Mouse (Mus musculus) forebrain, postnatal 0 days (tissue): ENCODE measurements around the gene Prdm2. TPM values are rescaled to one million over a fixed set of nuclear protein-coding genes. Genes with fewer than 3 reads are reported as not detected.

Experiments used
- ATAC-seq: fragments of 200-750 bp; cut with Nextera tagmentation; 2 replicates; pipeline ENCODE4 v1.8.0; 2017; ENCODE audit warnings: mild to moderate bottlenecking, moderate library complexity
- DNase-seq: peaks from one replicate; pipeline ENCODE4 v3.0.0-alpha.2; 2015
- H3K27ac ChIP-seq: fragments of 300-500 bp; sonication (generic); 2 replicates; pipeline ENCODE4 v1.5.1; 2014; ENCODE audit warnings: low read depth, mild to moderate bottlenecking, antibody characterized with exemption, low read length, moderate library complexity, mixed read lengths
- H3K27me3 ChIP-seq: fragments of 300-500 bp; sonication (generic); 2 replicates; pipeline ENCODE4 v1.6.1; 2014; ENCODE audit warnings: mild to moderate bottlenecking, low read length, mixed read lengths; ENCODE audit not compliant: insufficient read depth
- H3K36me3 ChIP-seq: fragments of 300-500 bp; sonication (generic); 2 replicates; pipeline ENCODE4 v1.6.1; 2014; ENCODE audit warnings: mild to moderate bottlenecking, moderate library complexity; ENCODE audit not compliant: insufficient read depth
- H3K4me1 ChIP-seq: fragments of 300-500 bp; sonication (generic); 2 replicates; pipeline ENCODE4 v1.6.1; 2014; ENCODE audit warnings: antibody characterized with exemption; ENCODE audit not compliant: insufficient read depth
- H3K4me2 ChIP-seq: fragments of 300-500 bp; sonication (generic); 2 replicates; pipeline ENCODE4 v1.6.1; 2014; ENCODE audit warnings: low read depth, mild to moderate bottlenecking, moderate library complexity
- H3K4me3 ChIP-seq: fragments of 300-500 bp; sonication (generic); 2 replicates; pipeline ENCODE4 v1.5.1; 2014; ENCODE audit warnings: low read depth, low read length, mixed read lengths
- H3K9ac ChIP-seq: fragments of 300-500 bp; sonication (generic); 2 replicates; pipeline ENCODE4 v1.6.1; 2014; ENCODE audit warnings: mild to moderate bottlenecking
- H3K9me3 ChIP-seq: fragments of 300-500 bp; sonication (generic); 2 replicates; pipeline ENCODE4 v1.6.1; 2016; ENCODE audit warnings: low read length
- CTCF ChIP-seq: sonication (generic); IDR thresholded peaks from 2 replicates; pipeline ENCODE4 v1.5.1; 2016; ENCODE audit warnings: antibody characterized with exemption, control low read depth, low read depth
- WGBS: fragments of 180-500 bp; shearing (Covaris S2); extraction: QIAGEN DNeasy Blood & Tissue Kit; methylation state at CpG from one replicate; pipeline ENCODE4 v1.1.7; 2014; 5-methylcytosine and 5-hydroxymethylcytosine counted together
- polyA plus RNA-seq: library from polyadenylated mRNA; unstranded; fragments of >200 nt; fragmentation: Nextera tagmentation; extraction: Ambion mirVana; gene quantifications from 2 replicates; pipeline ENCODE4 v1.2.1, GENCODE M21; 2015
- total RNA-seq: library from RNA; depleted of rRNA; stranded (reverse); fragments of >200 nt; gene quantifications from 2 replicates; pipeline ENCODE4 v1.2.3, GENCODE M21; 2014

The Prdm2 gene
- total and polyA plus RNA-seq, 2 experiments from 2014 or later, result 12.1 to 23.7 TPM

GRCm38 (mm10) chr4:143225886-143226285 is 13.1 kb upstream of the Prdm2 start:
- no peak for DNase-seq
- H3K27me3 ChIP-seq, result no peaks in the 10 kb centered on the region
- H3K9me3 ChIP-seq, result no peaks in the 10 kb centered on the region
- H3K4me1 ChIP-seq, result no peaks in the 10 kb centered on the region
- peak; percentile 36; the same call in 1 of the 2 replicates for ATAC-seq
- H3K9ac ChIP-seq, result no peak overlapping the region
- H3K4me3 ChIP-seq, result no peak overlapping the region
- WGBS, result 42% methylated on average over 9 of the region's 9 CpGs
- no peak overlapping the region for H3K27ac ChIP-seq
- no peak for TF ChIP-seq CTCF
- no peaks in the 10 kb centered on the region for H3K36me3 ChIP-seq
- H3K4me2 ChIP-seq, result no peak overlapping the region

- peak overlapping the region; percentile 23 for H3K4me3 ChIP-seq
- no peaks in the 10 kb centered on the region for H3K9me3 ChIP-seq
- H3K4me1 ChIP-seq, result no peaks in the 10 kb centered on the region
- TF ChIP-seq CTCF, result no peak
- peak overlapping the region; percentile 71 for H3K27ac ChIP-seq
- WGBS, result 15% methylated on average over 9 of the region's 9 CpGs
- no peaks in the 10 kb centered on the region for H3K27me3 ChIP-seq
- peak overlapping the region; percentile 31 for H3K4me2 ChIP-seq
- H3K9ac ChIP-seq, result peak overlapping the region; percentile 45
- ATAC-seq (peak; percentile 94), DNase-seq (peak; percentile 64)
- no peaks in the 10 kb centered on the region for H3K36me3 ChIP-seq
Measured at GRCm38 (mm10) chr4:143219316-143219751, 6.5 kb upstream of the Prdm2 start.

DNA sequence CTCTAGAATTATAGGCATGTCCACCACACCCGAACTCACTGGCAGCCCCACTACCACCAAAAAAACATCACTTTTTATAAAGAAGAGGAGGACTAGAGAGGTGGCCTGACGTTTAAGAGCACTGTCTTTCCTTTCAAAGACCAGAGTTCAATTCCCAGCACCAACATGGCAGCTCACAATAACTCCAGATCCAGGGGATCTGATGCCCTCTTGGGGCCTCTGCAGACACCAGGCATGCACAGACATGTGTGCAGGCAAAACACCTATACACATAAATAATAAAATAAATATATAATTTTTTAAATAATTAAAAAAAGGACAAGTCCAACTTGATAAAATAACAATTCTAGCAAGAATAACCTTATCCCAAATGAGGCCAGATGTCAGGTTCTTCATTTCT is 6.1 kb upstream of the Prdm2 start:
- Histone ChIP-seq H3K4me3 (no peak overlapping the region; the same call in 1 of the 2 replicates), H3K27ac (peak overlapping the region; percentile 71; the same call in 1 of the 2 replicates), H3K4me1 (no peaks in the 10 kb centered on the region), H3K36me3 (no peaks in the 10 kb centered on the region), H3K9me3 (no peaks in the 10 kb centered on the region), H3K9ac (peak overlapping the region; percentile 45; the same call in 1 of the 2 replicates), H3K4me2 (peak overlapping the region; percentile 31), H3K27me3 (no peaks in the 10 kb centered on the region)
- DNase-seq (no peak), ATAC-seq (no peak)
- TF ChIP-seq CTCF, result no peak
- 70% methylated on average over 2 of the region's 2 CpGs for WGBS

- no peak for TF ChIP-seq CTCF
- H3K4me2 ChIP-seq, result no peak overlapping the region
- ATAC-seq (no peak), DNase-seq (no peak)
- no peaks in the 10 kb centered on the region for H3K9me3 ChIP-seq
- no peak overlapping the region for H3K9ac ChIP-seq
- no peak overlapping the region for H3K27ac ChIP-seq
- WGBS, result 86% methylated on average over 7 of the region's 7 CpGs
- no peaks in the 10 kb centered on the region for H3K36me3 ChIP-seq
- peaks cover 7% of the 10 kb centered on the region; the same call in 1 of the 2 replicates for H3K4me1 ChIP-seq
- no peaks in the 10 kb centered on the region for H3K27me3 ChIP-seq
- no peak overlapping the region for H3K4me3 ChIP-seq
Measured at GRCm38 (mm10) chr4:143217189-143217588, 4.4 kb upstream of the Prdm2 start.

DNA sequence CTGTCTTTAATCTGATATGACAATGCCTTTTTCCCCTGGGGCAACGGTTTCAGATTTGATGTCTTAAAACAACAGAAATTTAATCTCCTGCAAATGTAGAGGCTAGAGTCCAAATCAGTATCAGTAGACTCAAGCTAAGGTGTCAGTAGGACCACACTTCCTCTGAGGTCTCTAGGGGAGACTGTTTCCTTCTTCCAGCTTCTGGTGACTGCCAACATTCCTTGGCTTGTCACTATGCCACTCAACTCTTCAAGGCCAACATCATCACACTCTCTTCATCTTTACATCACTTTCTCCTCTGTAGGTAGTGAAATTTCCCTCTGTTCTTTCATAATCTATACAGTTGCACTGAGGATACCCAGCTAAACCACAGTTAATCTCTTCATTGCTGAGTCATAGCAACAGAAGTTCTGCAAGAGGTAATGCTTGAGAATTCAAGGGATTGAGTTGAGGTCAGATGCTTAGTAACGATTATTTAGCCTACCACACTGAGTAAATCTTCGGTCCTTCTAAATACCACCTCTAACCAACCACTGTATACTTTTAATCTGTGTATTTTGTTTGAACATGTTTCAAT is 1.5 kb upstream of the Prdm2 start:
- no peaks in the 10 kb centered on the region for H3K36me3 ChIP-seq
- no peak for TF ChIP-seq CTCF
- no peaks in the 10 kb centered on the region for H3K27me3 ChIP-seq
- H3K4me3 ChIP-seq, result no peak overlapping the region
- peaks cover 13% of the 10 kb centered on the region for H3K4me1 ChIP-seq
- no peaks in the 10 kb centered on the region for H3K9me3 ChIP-seq
- no peak overlapping the region for H3K4me2 ChIP-seq
- 90% methylated on average over 3 of the region's 3 CpGs for WGBS
- DNase-seq, result no peak
- no peak overlapping the region for H3K9ac ChIP-seq
- ATAC-seq, result no peak
- no peak overlapping the region for H3K27ac ChIP-seq

DNA sequence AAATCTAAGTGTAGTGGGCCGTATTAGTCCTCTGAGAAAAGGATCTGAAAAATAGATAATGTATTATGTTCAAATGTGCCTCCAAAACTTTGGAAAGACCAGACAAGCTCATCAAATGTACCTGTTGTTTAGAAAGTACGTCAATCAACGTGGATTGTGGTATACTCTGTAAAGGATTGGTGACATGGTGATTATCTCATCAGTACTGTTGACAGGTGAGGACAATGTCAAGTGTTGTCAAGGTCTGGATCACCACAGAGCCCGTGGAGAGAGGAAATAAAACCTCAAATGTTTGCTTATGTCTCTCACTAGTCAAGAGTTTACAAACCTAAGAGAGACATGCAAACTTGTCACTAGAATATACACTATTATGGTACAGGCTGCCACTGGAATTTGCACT is 776 bp upstream of the Prdm2 start:
- Histone ChIP-seq H3K9ac (no peak overlapping the region), H3K27me3 (no peaks in the 10 kb centered on the region), H3K4me2 (no peak overlapping the region), H3K9me3 (no peaks in the 10 kb centered on the region), H3K36me3 (no peaks in the 10 kb centered on the region), H3K4me3 (no peak overlapping the region), H3K27ac (no peak overlapping the region), H3K4me1 (peaks cover 13% of the 10 kb centered on the region)
- ATAC-seq (no peak), DNase-seq (no peak)
- TF ChIP-seq CTCF, result no peak
- WGBS, result 90% methylated on average over 4 of the region's 4 CpGs

- peaks cover 13% of the 10 kb centered on the region for H3K4me1 ChIP-seq
- no peaks in the 10 kb centered on the region for H3K27me3 ChIP-seq
Measured at GRCm38 (mm10) chr4:143213175-143213479, 332 bp upstream of the Prdm2 start.

More at GRCm38 (mm10) chr4:143213175-143213479, 332 bp upstream of the Prdm2 start:
- no peak for TF ChIP-seq CTCF
- no peaks in the 10 kb centered on the region for H3K9me3 ChIP-seq
- no peaks in the 10 kb centered on the region for H3K36me3 ChIP-seq
- DNase-seq (no peak), ATAC-seq (peak; percentile 3; the same call in 1 of the 2 replicates)
- WGBS, result 95% methylated on average over 3 of the region's 3 CpGs
- H3K4me3 ChIP-seq, result peak overlapping the region; percentile 92
- H3K27ac ChIP-seq, result peak overlapping the region; percentile 91
- peak overlapping the region; percentile 88 for H3K4me2 ChIP-seq
- H3K9ac ChIP-seq, result peak overlapping the region; percentile 87; the same call in 1 of the 2 replicates
